Mouse (Mus musculus) CH12.LX (cell line): ENCODE measurements around the gene Mrps35. TPM values are rescaled to one million over a fixed set of nuclear protein-coding genes. Genes with fewer than 3 reads are reported as not detected.

Experiments
- DNase-seq: peaks from one replicate; pipeline ENCODE4 v3.0.0-alpha.2; 2013; ENCODE audit errors: extremely low read depth
- H3K27ac ChIP-seq: 2 replicates; pipeline ENCODE4 v1.5.1; 2012; ENCODE audit warnings: low read depth, mild to moderate bottlenecking, control low read depth, moderate library complexity; ENCODE audit not compliant: insufficient read depth
- H3K27me3 ChIP-seq: replicated peaks from 2 replicates; pipeline ENCODE3; 2012; ENCODE audit warnings: inconsistent platforms
- H3K36me3 ChIP-seq, 2 experiments: replicated peaks in 1 of 2; 2 replicates each; pipeline versions ENCODE3 to v1.6.1; 2012; ENCODE audit warnings: inconsistent platforms in 1 of 2, low read length in 1 of 2, mild to moderate bottlenecking in 1 of 2, mixed read lengths in 1 of 2, moderate library complexity in 1 of 2; ENCODE audit not compliant: control insufficient read depth in 1 of 2, insufficient read depth in 1 of 2
- H3K4me1 ChIP-seq, 2 experiments: 2 replicates each; pipeline ENCODE4 v1.6.1; 2012; ENCODE audit warnings: inconsistent platforms in 1 of 2, moderate library complexity in 1 of 2; ENCODE audit not compliant: insufficient read depth in 2 of 2, control insufficient read depth in 1 of 2
- H3K4me2 ChIP-seq: 2 replicates; pipeline ENCODE4 v1.6.1; 2012; ENCODE audit warnings: low read depth, mild to moderate bottlenecking, control low read depth; ENCODE audit not compliant: poor library complexity, insufficient read depth, severe bottlenecking
- H3K4me3 ChIP-seq, 3 experiments: fragments of 150-350 bp in 1 of 3; sonication (generic) in 1 of 3; replicated peaks in 1 of 3; 2 replicates each; pipeline versions ENCODE3 to v1.5.1; 2011 to 2012; ENCODE audit warnings: low read depth in 2 of 3, low read length in 2 of 3, mild to moderate bottlenecking in 2 of 3, moderate library complexity in 2 of 3, control low read depth in 1 of 3, improper control_type of control experiment in 1 of 3, inconsistent platforms in 1 of 3, mixed read lengths in 1 of 3; ENCODE audit not compliant: poor library complexity in 1 of 3
- H3K79me2 ChIP-seq: replicated peaks from 2 replicates; pipeline ENCODE4 v1.6.1; 2012; ENCODE audit warnings: mild to moderate bottlenecking, moderate library complexity; ENCODE audit not compliant: control insufficient read depth, poor library complexity, insufficient read depth, severe bottlenecking; ENCODE audit errors: extremely low read depth
- H3K9ac ChIP-seq: 2 replicates; pipeline ENCODE4 v1.6.1; 2012; ENCODE audit warnings: low read depth, mild to moderate bottlenecking, control low read depth, moderate library complexity; ENCODE audit not compliant: insufficient read depth
- H3K9me3 ChIP-seq: replicated peaks from 2 replicates; pipeline ENCODE3; 2012; ENCODE audit warnings: low read length, inconsistent platforms, mixed read lengths
- CHD2 ChIP-seq: IDR thresholded peaks from 2 replicates; pipeline ENCODE4 v1.6.1; 2011; ENCODE audit warnings: low read length, improper control_type of control experiment
- CTCF ChIP-seq, 2 experiments: IDR thresholded peaks in 1 of 2; conservative IDR thresholded peaks in 1 of 2; 2 replicates each; pipeline ENCODE4 v1.5.1; 2011 to 2012; ENCODE audit warnings: low read depth in 2 of 2, low read length in 2 of 2, improper control_type of control experiment in 1 of 2, inconsistent platforms in 1 of 2, mild to moderate bottlenecking in 1 of 2, moderate library complexity in 1 of 2
- E2F4 ChIP-seq: IDR thresholded peaks from 2 replicates; pipeline ENCODE4 v1.6.1; 2011; ENCODE audit warnings: low read depth, low read length, improper control_type of control experiment; ENCODE audit not compliant: insufficient replicate concordance
- ELF1 ChIP-seq: IDR thresholded peaks from 2 replicates; pipeline ENCODE4 v1.6.1; 2014; ENCODE audit warnings: low read depth, mild to moderate bottlenecking, inconsistent platforms, low read length, improper control_type of control experiment
- EP300 ChIP-seq: IDR thresholded peaks from 2 replicates; pipeline ENCODE4 v1.6.1; 2011; ENCODE audit warnings: low read length, improper control_type of control experiment
- ETS1 ChIP-seq: conservative IDR thresholded peaks from 2 replicates; pipeline ENCODE4 v1.6.1; 2012; ENCODE audit warnings: low read depth, mild to moderate bottlenecking, inconsistent platforms, low read length, improper control_type of control experiment, moderate library complexity
- HCFC1 ChIP-seq: IDR thresholded peaks from 2 replicates; pipeline ENCODE4 v1.6.1; 2012; ENCODE audit warnings: low read depth, mild to moderate bottlenecking, inconsistent platforms, low read length, improper control_type of control experiment
- IRF4 ChIP-seq: IDR thresholded peaks from 2 replicates; pipeline ENCODE4 v1.6.1; 2014; ENCODE audit warnings: low read depth, mild to moderate bottlenecking, inconsistent platforms, low read length, improper control_type of control experiment
- KAT2A ChIP-seq: IDR thresholded peaks from 2 replicates; pipeline ENCODE4 v1.6.1; 2012; ENCODE audit warnings: low read length, improper control_type of control experiment, inconsistent platforms; ENCODE audit not compliant: insufficient replicate concordance
- MAFK ChIP-seq: IDR thresholded peaks from 2 replicates; pipeline ENCODE4 v1.6.1; 2011; ENCODE audit warnings: low read length, improper control_type of control experiment; ENCODE audit not compliant: insufficient replicate concordance
- MAZ ChIP-seq: IDR thresholded peaks from 2 replicates; pipeline ENCODE4 v1.6.1; 2012; ENCODE audit warnings: low read depth, mild to moderate bottlenecking, inconsistent platforms, low read length, improper control_type of control experiment, moderate library complexity
- MEF2A ChIP-seq: IDR thresholded peaks from 2 replicates; pipeline ENCODE4 v1.6.1; 2014; ENCODE audit warnings: low read depth, mild to moderate bottlenecking, inconsistent platforms, low read length, improper control_type of control experiment, borderline replicate concordance
- MXI1 ChIP-seq: IDR thresholded peaks from 2 replicates; pipeline ENCODE4 v1.6.1; 2011; ENCODE audit warnings: mild to moderate bottlenecking, low read depth, low read length, improper control_type of control experiment
- NRF1 ChIP-seq: IDR thresholded peaks from 2 replicates; pipeline ENCODE4 v1.6.1; 2014; ENCODE audit warnings: low read depth, mild to moderate bottlenecking, inconsistent platforms, low read length, improper control_type of control experiment, moderate library complexity
- PAX5 ChIP-seq: IDR thresholded peaks from 2 replicates; pipeline ENCODE4 v1.6.1; 2012; ENCODE audit warnings: low read length, inconsistent platforms, mixed read lengths
- POLR2AphosphoS2 ChIP-seq: IDR thresholded peaks from 2 replicates; pipeline ENCODE4 v1.6.1; 2011; ENCODE audit warnings: low read depth, low read length, improper control_type of control experiment
- RAD21 ChIP-seq: IDR thresholded peaks from 2 replicates; pipeline ENCODE4 v1.6.1; 2011; ENCODE audit warnings: low read depth, mild to moderate bottlenecking, low read length, improper control_type of control experiment, moderate library complexity
- RCOR1 ChIP-seq: conservative IDR thresholded peaks from 2 replicates; pipeline ENCODE4 v1.6.1; 2012; ENCODE audit warnings: low read depth, mild to moderate bottlenecking, inconsistent platforms, low read length, improper control_type of control experiment
- SMC3 ChIP-seq: IDR thresholded peaks from 2 replicates; pipeline ENCODE4 v1.6.1; 2011; ENCODE audit warnings: low read depth, low read length, improper control_type of control experiment
- USF1 ChIP-seq: IDR thresholded peaks from 2 replicates; pipeline ENCODE4 v1.6.1; 2014; ENCODE audit warnings: low read depth, mild to moderate bottlenecking, inconsistent platforms, low read length, improper control_type of control experiment
- ZC3H11A ChIP-seq: IDR thresholded peaks from 2 replicates; pipeline ENCODE4 v1.6.1; 2012; ENCODE audit warnings: low read depth, mild to moderate bottlenecking, inconsistent platforms, low read length, improper control_type of control experiment
- ZKSCAN1 ChIP-seq: IDR thresholded peaks from 2 replicates; pipeline ENCODE4 v1.6.1; 2012; ENCODE audit warnings: low read depth, inconsistent platforms, low read length, improper control_type of control experiment, borderline replicate concordance
- ZMIZ1 ChIP-seq: IDR thresholded peaks from 2 replicates; pipeline ENCODE4 v1.6.1; 2012; ENCODE audit warnings: low read depth, mild to moderate bottlenecking, inconsistent platforms, low read length, improper control_type of control experiment
- ZNF384 ChIP-seq: IDR thresholded peaks from 2 replicates; pipeline ENCODE4 v1.6.1; 2012; ENCODE audit warnings: low read depth, low read length, improper control_type of control experiment, inconsistent platforms
- dilution Hi-C: fragments of 300-500 bp; cut with MboI; formaldehyde crosslinking; loops from 2 replicates; pipeline ENCODE4 v1.14.3; 2020; ENCODE audit warnings: low sequenced_read_pairs; ENCODE audit not compliant: extremely low pct_unique_long_range_greater_than_20kb, extremely low pct_ligation_motif_present
- in situ Hi-C: fragments of 300-500 bp; cut with MboI; formaldehyde crosslinking; loops from 3 replicates; pipeline ENCODE4 v1.14.3; 2019; ENCODE audit warnings: low sequenced_read_pairs, low pct_ligation_motif_present, low pct_unique_long_range_greater_than_20kb, mixed read lengths
- polyA plus RNA-seq: library from polyadenylated mRNA; unstranded; fragments of >175 nt; gene quantifications from 2 replicates; pipeline ENCODE4 v1.2.1, GENCODE M21; 2012; ENCODE audit warnings: low read depth; ENCODE audit not compliant: insufficient read length
- total RNA-seq, 2 experiments: library from RNA; depleted of rRNA; stranded (reverse); fragments of 300-350 nt in 1 of 2; fragments of >200 nt in 1 of 2; gene quantifications; 2 replicates each; pipeline ENCODE4 v1.2.3; 2012 to 2014

Gene Mrps35
- total and polyA plus RNA-seq, 3 experiments, result 36.6 to 141 (median 84.2) TPM

DNA sequence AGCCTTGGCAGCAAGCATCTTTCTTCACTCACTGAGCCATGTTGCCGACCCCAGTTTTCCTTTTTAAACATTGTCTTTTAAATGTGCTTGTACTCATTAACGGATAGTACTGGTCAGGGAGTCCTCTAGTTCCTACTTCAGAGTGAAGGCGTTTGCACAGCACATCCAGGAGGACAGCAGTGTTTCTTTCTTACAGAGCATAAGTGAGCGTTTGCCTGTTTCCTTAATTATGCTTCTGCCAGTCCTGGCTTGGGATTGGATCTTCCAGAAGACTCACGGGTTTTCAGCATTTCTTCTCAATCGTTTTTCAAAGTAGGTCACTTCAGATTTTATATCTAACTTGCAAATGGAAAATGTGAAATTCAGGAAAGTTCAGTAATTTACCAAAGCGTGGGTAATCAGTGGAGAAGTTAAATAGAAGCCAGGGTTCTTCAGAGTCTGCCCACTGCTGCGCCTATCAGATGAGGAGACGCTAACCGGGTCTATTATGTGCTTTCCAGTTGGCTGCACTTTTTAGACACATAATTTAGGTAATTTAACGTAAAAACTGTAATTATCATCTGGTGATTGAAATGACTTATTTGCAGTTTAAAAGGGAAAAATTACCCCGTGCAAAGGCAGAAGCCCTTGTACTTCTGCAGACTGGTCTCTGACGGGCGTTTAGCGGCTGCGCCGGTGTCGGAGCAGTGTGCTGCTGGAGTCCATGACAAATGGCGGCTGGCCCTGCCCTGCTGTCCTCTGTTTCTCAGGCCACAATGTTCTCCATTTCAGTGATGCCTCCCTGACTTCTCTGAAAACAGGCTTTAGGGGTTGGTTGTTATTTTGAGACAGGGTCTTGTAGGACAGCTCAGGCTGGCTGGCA lies 11.5 kb downstream of the Mrps35 start:
- Histone ChIP-seq H3K4me3 (no peak overlapping the region), H3K27me3 (no peaks in the 10 kb centered on the region), H3K4me2 (no peak overlapping the region), H3K79me2 (no peaks in the 10 kb centered on the region; the same call in none of the 2 replicates), H3K9me3 (no peaks in the 10 kb centered on the region), H3K9ac (no peak overlapping the region), H3K36me3 (peaks cover 73 to 97% of the 10 kb centered on the region in 2 experiments), H3K27ac (no peak overlapping the region), H3K4me1 (no peaks in the 10 kb centered on the region)
- in situ Hi-C loops, result no loop called here
- no peak for TF ChIP-seq POLR2AphosphoS2
- no peak for TF ChIP-seq SMC3
- TF ChIP-seq MAZ, result no peak
- TF ChIP-seq RCOR1, result no peak
- TF ChIP-seq MAFK, result no peak
- no peak for TF ChIP-seq NRF1
- TF ChIP-seq HCFC1, result no peak
- TF ChIP-seq RAD21, result no peak
- dilution Hi-C loops, result no loop called here
- DNase-seq, result no peak

DNA sequence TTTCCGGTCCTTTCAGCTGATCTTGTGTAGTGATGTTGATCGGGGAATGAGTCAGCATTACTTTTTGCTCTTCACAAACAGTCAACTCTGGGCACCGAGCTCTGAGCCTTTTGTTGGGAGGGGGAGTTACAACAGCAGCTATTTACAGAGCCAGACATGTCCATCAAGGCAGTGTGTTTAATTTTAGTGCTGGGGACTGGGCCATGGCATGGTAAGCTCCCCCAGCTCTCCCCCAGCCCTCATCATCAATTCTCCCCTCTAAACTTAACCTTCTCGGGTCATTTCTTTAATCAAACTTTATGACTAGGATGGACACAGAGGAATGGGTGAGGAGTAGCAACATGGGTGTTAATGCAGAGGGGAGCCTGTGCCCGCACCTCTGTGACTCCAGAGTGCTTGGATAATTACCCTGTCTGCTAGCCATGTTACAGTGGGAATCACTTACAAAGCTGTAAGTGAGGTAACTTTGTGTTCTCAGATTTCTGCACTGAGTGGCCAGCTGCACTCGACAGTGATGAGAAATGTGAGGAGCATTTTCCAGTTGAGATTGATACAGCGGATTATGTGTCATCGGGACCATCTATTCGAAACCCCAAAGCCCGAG lies 12.9 kb downstream of the Mrps35 start:
- dilution Hi-C loops, result no loop called here
- H3K27me3 ChIP-seq, result no peaks in the 10 kb centered on the region
- no peak for TF ChIP-seq E2F4
- no peak for TF ChIP-seq MXI1
- no peak for TF ChIP-seq IRF4
- TF ChIP-seq EP300, result no peak
- no peak for TF ChIP-seq KAT2A
- TF ChIP-seq PAX5, result no peak
- no peak for TF ChIP-seq USF1
- no peak for TF ChIP-seq ETS1
- TF ChIP-seq ZMIZ1, result no peak
- TF ChIP-seq ELF1, result no peak
- no peak for TF ChIP-seq ZC3H11A
- TF ChIP-seq ZNF384, result no peak
- no peak for TF ChIP-seq MEF2A
- no peak for TF ChIP-seq RCOR1
- no peak for TF ChIP-seq ZKSCAN1
- TF ChIP-seq CTCF (conservative IDR thresholded peaks at IDR 0.05 in 1 of 2, IDR thresholded peaks at IDR 0.05 in 1 of 2; ENCODE audit: low read depth in 2 of 2, low read length in 2 of 2), result no peak
- no peak for TF ChIP-seq SMC3
- no peak for TF ChIP-seq CHD2
- TF ChIP-seq, all 38 proteins: peak for 0
- Histone ChIP-seq H3K36me3 (peaks cover 74 to 97% of the 10 kb centered on the region in 2 experiments), H3K79me2 (no peaks in the 10 kb centered on the region; the same call in none of the 2 replicates), H3K4me1 (no peaks in the 10 kb centered on the region), H3K9ac (no peak overlapping the region), H3K27ac (no peak overlapping the region), H3K4me3 (no peak overlapping the region), H3K4me2 (no peak overlapping the region), H3K9me3 (no peaks in the 10 kb centered on the region)
- no peak for DNase-seq
- in situ Hi-C loops, result no loop called here
